Mouse (Mus musculus): Measurements from ENCODE around the gene Sult2a5. TPM values are rescaled to one million over a fixed set of nuclear protein-coding genes. Genes with fewer than 3 reads are reported as not detected.

Sult2a5 gene
- not detected for total RNA-seq (2023)

DNA sequence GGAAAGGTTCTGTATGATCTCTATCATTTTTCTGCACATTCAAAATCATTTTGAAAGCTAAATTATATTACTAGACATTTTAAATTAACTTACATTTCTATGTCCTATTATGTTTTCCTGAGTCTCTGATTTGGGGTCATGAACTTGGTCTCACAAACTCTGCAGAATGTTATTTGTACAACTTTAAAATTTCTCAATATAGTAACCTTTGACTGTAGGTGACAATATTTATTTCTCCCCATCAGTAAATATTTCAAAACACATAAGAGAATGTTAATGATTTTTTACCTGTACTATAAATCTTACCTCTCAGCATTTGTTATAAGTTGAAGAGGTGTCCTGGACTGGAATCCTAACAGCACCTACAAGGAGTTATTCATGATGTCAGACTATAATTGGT, at the start of gene Sult2a5:
Sult2a5 (plus strand) TSS at position 301 of the 400 bp plus-strand sequence.

Other genes starting within 250 kb of the Sult2a5 start
- not detected for gene Cabp5, start 225.8 kb upstream of the Sult2a5 start, total RNA-seq (2023)
- not detected for gene Bsph1, start 173.1 kb upstream of the Sult2a5 start, total RNA-seq (2023)
- not detected for gene Bsph2, start 52.9 kb upstream of the Sult2a5 start, total RNA-seq (2023)
- not detected for gene Sult2a2, start 109.5 kb downstream of the Sult2a5 start, total RNA-seq (2023)
- gene Sult2a1, start 213.4 kb downstream of the Sult2a5 start, total RNA-seq (2023): not detected